Mouse (Mus musculus) midbrain, embryonic 10.5 days (tissue): Measurements from ENCODE around the gene Methig1. TPM values are rescaled to one million over a fixed set of nuclear protein-coding genes. Genes with fewer than 3 reads are reported as not detected.
"Not testable (repeated sequence)": the region's sequence is repeated elsewhere in the genome, so short reads cannot be mapped to it uniquely, and the experiment has no call there.

Experiments
- DNase-seq: peaks from one replicate; pipeline ENCODE4 v3.0.0-alpha.2; 2017; ENCODE audit warnings: low spot score
- H3K27ac ChIP-seq: fragments of 300-500 bp; sonication (generic); replicated peaks from 2 replicates; pipeline ENCODE4 v1.5.1; 2016; ENCODE audit warnings: mild to moderate bottlenecking
- H3K27me3 ChIP-seq: fragments of 300-500 bp; sonication (generic); 2 replicates; pipeline ENCODE4 v1.6.1; 2016; ENCODE audit warnings: low read depth, mild to moderate bottlenecking; ENCODE audit not compliant: poor library complexity, severe bottlenecking
- H3K36me3 ChIP-seq: fragments of 300-500 bp; sonication (generic); 2 replicates; pipeline ENCODE4 v1.6.1; 2016; ENCODE audit warnings: mild to moderate bottlenecking, moderate library complexity
- H3K4me1 ChIP-seq: fragments of 300-500 bp; sonication (generic); 2 replicates; pipeline ENCODE4 v1.6.1; 2016
- H3K4me3 ChIP-seq: fragments of 300-500 bp; sonication (generic); 2 replicates; pipeline ENCODE4 v1.5.1; 2016; ENCODE audit warnings: mild to moderate bottlenecking, moderate library complexity
- H3K9me3 ChIP-seq: fragments of 300-500 bp; sonication (generic); replicated peaks from 2 replicates; pipeline ENCODE4 v1.6.1; 2016; ENCODE audit warnings: mild to moderate bottlenecking
- WGBS: fragments of 180-500 bp; shearing (Covaris S2); methylation state at CpG from one replicate; pipeline ENCODE4 v1.1.7; 2016; 5-methylcytosine and 5-hydroxymethylcytosine counted together
- polyA plus RNA-seq: library from polyadenylated mRNA; unstranded; fragments of >200 nt; fragmentation: Nextera tagmentation; extraction: Ambion mirVana; gene quantifications from 2 replicates; pipeline ENCODE4 v1.2.1, GENCODE M21; 2016

The Methig1 gene
- polyA plus RNA-seq = not detected in 2 replicates

DNA sequence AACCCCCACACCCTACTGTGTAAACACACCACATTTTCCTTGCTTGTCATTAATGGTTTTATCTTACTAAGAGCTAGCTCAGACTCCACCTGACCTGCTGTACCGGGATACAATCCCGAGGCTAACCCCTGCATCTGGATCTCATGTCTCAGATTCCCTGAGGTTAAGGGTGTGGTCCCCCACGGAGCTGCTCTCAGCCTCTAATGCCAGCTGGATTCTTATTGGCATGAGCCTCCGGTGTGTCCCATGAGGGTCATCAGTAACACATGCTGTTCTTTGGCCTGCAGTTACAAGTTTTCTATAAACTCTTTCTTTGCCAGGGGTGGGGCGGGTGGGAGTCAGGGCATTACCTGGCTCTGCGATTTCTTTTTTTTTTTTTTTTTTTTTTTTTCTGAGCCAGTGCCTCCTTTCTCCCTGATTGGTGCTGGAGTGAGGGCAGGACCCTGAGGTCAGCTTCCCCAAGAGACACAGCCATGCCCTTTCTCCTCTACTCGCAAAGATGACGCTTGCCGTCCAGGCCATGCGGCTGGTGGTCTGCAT is at the start of gene Methig1, which contains the start of gene Mettl7a2:
Methig1 (plus strand) TSS at position 439 of the 540 bp plus-strand sequence.
Mettl7a2 (plus strand) TSS at position 490 of the 540 bp plus-strand sequence.
- Histone ChIP-seq H3K9me3 (no peaks in the 10 kb centered on the region), H3K4me1 (peaks cover 11% of the 10 kb centered on the region), H3K36me3 (no peaks in the 10 kb centered on the region), H3K27me3 (no peaks in the 10 kb centered on the region), H3K27ac (no peak within 1 kb of the TSS), H3K4me3 (no peak within 1 kb of the TSS)
- DNase-seq = no peak
- 89% methylated on average over 10 of the region's 10 CpGs for WGBS

GRCm38 (mm10) chr15:100303428-100304018 is 49.4 kb upstream of the Methig1 start:
- Histone ChIP-seq H3K4me3 (peak overlapping the region; percentile 62), H3K27ac (peak overlapping the region; percentile 91), H3K27me3 (no peaks in the 10 kb centered on the region), H3K36me3 (no peaks in the 10 kb centered on the region), H3K9me3 (no peaks in the 10 kb centered on the region), H3K4me1 (peaks cover 36% of the 10 kb centered on the region)
- no peak for DNase-seq
- WGBS = 55% methylated on average over 8 of the region's 8 CpGs

DNA sequence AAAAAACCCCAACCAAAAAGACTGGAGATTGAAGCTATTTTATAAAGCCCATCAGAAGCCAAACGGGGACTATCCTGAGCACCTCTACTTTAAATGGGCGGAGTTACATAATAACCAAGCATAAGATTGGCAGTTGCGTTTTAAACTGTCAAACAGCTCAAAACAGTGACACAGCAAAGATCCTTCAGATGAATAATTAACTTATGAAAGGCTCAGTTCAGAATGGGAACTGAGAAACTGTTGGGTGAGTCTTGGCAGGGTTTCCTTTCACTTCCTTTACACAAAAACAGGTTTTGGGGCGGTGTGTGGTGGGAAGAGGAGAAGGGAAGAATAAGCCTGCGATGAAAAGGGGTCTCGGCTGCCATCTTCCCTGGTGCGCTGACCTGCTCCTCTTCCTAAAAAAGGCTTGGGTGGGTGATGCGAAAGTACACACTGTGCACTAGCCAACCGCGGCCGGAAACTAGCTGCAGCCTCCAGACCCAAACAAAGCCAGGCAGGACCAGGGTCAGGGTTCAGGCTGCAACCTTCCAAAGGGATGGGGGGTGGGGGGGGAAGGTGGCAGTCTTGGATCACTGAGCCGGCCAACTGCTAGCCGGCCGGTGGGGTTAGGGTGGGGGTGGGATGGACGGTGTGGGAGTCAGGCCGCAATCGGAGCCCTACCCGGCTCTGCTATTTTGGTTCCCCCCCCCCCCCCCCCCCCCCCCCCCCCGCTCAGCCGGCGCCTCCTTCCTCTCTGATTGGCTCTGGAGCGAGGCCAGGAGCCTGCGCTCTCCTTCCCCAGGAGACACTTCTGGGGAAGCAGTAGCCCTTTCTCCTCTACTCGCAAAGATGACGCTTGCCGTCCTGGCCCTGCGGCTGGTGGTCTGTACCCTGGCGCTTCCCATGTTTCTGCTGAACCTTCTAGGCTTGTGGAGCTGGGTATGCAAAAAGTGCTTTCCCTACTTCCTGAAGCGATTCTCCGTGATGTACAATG is 48.6 kb upstream of the Methig1 start, which contains the start of gene Mettl7a1:
Mettl7a1 (plus strand) TSS at position 122 of the 973 bp plus-strand sequence.
- Histone ChIP-seq H3K4me1 (peaks cover 36% of the 10 kb centered on the region), H3K36me3 (no peaks in the 10 kb centered on the region), H3K27me3 (no peaks in the 10 kb centered on the region), H3K4me3 (peak within 1 kb of the TSS; percentile 62), H3K9me3 (no peaks in the 10 kb centered on the region), H3K27ac (peak within 1 kb of the TSS; percentile 91)
- WGBS = 2% methylated on average over 25 of the region's 30 CpGs
- DNase-seq = peak; percentile 84

DNA sequence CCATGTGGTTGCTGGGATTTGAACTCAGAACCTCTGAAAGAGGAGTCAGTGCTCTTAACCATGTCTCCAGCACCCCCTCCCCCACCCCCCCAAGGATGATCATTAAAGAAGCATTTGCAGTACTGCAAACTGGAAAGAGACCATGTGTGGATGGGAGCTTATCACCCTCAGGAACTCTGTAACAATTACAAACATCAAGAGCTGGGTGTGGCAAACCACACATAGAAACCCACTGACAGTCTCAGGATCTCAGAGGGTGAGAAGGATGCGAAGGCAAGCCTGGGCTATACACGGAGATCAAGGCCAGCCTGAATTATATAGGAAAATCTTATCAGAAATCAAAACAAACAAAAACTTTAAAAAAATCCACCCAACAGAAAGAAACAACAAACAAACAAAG is 46.7 kb upstream of the Methig1 start:
- 85% methylated on average over 2 of the region's 2 CpGs for WGBS
- H3K36me3 ChIP-seq = no peaks in the 10 kb centered on the region

GRCm38 (mm10) chr15:100307438-100308096 is 45.4 kb upstream of the Methig1 start:
- H3K4me1 ChIP-seq = peaks cover 28% of the 10 kb centered on the region
- 55% methylated on average over 11 of the region's 11 CpGs for WGBS
- DNase-seq = peak; percentile 30
- H3K36me3 ChIP-seq, H3K4me3 ChIP-seq, H3K9me3 ChIP-seq, H3K27ac ChIP-seq, H3K27me3 ChIP-seq: not testable (repeated sequence)

More for the DNA sequence above, 46.7 kb upstream of the Methig1 start:
- no peak for DNase-seq
- Histone ChIP-seq H3K27ac (no peak overlapping the region), H3K9me3 (no peaks in the 10 kb centered on the region), H3K27me3 (no peaks in the 10 kb centered on the region), H3K4me3 (no peak overlapping the region), H3K4me1 (peaks cover 34% of the 10 kb centered on the region)

GRCm38 (mm10) chr15:100312346-100312745 is 40.6 kb upstream of the Methig1 start:
- H3K27me3 ChIP-seq = no peaks in the 10 kb centered on the region
- H3K4me3 ChIP-seq = no peak overlapping the region
- H3K27ac ChIP-seq = no peak overlapping the region
- DNase-seq = no peak
- peaks cover 21% of the 10 kb centered on the region for H3K36me3 ChIP-seq
- no peaks in the 10 kb centered on the region; the same call in 1 of the 2 replicates for H3K4me1 ChIP-seq
- WGBS = 100% methylated on average over 2 of the region's 2 CpGs
- no peaks in the 10 kb centered on the region for H3K9me3 ChIP-seq

DNA sequence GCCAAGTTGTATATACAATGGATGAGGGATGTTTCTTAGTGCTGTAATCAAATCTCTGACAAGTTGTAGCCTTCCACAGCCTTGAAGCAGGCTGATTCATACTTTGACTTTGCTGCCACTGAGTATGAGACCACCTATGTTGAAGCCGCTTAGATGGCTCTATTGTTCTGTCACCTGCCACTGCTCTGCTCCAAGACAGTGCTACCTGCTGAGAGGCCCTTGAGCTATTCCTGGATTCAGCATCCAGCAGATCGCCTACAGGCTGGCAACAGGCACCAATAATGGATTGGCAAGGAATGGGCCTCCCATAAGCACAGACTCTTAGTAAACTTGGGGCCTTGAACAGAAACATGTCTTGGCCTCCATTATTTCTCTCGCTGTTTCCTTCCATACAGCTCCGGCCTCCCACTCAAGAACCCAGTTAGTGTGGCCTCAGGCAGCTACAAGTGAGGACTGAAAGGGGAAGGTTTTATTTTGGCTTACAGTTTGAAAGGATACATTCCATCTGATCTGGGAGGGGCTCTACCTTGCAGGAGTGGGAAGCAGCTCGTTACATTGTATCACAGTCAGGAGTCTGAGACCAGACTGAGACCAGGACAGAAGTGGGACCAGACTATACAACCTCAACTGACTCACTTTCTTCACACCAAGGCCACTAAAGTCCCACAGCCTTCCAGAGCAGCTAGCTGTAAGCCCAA is 38.4 kb upstream of the Methig1 start:
- H3K9me3 ChIP-seq = no peaks in the 10 kb centered on the region
- peaks cover 21% of the 10 kb centered on the region for H3K36me3 ChIP-seq
- no peak for DNase-seq
- no peak overlapping the region for H3K4me3 ChIP-seq
- H3K27me3 ChIP-seq = no peaks in the 10 kb centered on the region
- H3K27ac ChIP-seq = no peak overlapping the region
- WGBS = 92% methylated on average over 5 of the region's 5 CpGs
- H3K4me1 ChIP-seq = peaks cover 5% of the 10 kb centered on the region; the same call in 1 of the 2 replicates

DNA sequence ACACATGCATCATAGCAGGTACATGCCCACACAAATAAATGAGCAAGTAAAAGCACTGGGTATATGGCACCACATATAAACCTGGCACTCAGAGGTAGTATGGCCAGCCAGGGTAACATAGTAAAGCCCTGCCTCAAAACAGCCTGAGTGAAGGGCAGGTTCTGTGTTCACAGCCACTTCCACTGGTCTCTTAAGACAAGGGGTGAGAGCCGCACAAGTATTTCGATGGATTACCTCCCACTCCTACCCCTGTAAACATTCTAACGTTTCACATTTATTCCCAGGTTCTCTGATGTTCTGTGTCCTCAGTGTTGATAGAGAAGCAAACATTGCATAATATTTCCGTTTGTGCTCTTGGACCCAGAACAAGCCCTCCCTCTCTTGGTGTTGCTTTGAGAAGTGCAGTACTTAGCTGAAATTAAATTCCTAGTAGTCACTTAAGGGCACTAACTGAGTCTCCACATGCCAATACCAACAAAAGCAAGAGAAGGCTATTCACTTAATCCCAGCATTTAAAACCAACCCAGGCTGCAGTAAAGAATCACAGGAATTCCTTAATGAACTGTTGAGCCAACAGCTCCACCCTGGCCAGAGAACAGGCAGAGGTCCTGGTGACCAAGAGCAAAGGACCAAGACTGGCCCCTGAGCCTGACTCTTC is 34.8 kb upstream of the Methig1 start:
- H3K36me3 ChIP-seq = peaks cover 18% of the 10 kb centered on the region
- H3K4me1 ChIP-seq, DNase-seq, H3K9me3 ChIP-seq, H3K27ac ChIP-seq, H3K27me3 ChIP-seq, H3K4me3 ChIP-seq: not testable (repeated sequence)
- WGBS = 70% methylated on average over 4 of the region's 4 CpGs

GRCm38 (mm10) chr15:100319884-100320283 is 33.1 kb upstream of the Methig1 start:
- Histone ChIP-seq H3K36me3 (peaks cover 2% of the 10 kb centered on the region; the same call in 1 of the 2 replicates), H3K27me3 (no peaks in the 10 kb centered on the region), H3K4me3 (no peak overlapping the region), H3K4me1 (peaks cover 8% of the 10 kb centered on the region; the same call in 1 of the 2 replicates), H3K9me3 (no peaks in the 10 kb centered on the region), H3K27ac (no peak overlapping the region)
- 84% methylated on average over 1 of the region's 1 CpGs for WGBS
- DNase-seq = no peak

GRCm38 (mm10) chr15:100320295-100320905 is 32.5 kb upstream of the Methig1 start:
- H3K36me3 ChIP-seq = no peaks in the 10 kb centered on the region
- H3K27me3 ChIP-seq = no peaks in the 10 kb centered on the region
- H3K27ac ChIP-seq = no peak overlapping the region
- no peak overlapping the region for H3K4me3 ChIP-seq
- WGBS = 82% methylated on average over 9 of the region's 9 CpGs
- H3K9me3 ChIP-seq = no peaks in the 10 kb centered on the region
- DNase-seq = no peak
- peaks cover 8% of the 10 kb centered on the region; the same call in 1 of the 2 replicates for H3K4me1 ChIP-seq

- Histone ChIP-seq H3K27ac (no peak overlapping the region), H3K9me3 (no peaks in the 10 kb centered on the region), H3K36me3 (no peaks in the 10 kb centered on the region), H3K27me3 (no peaks in the 10 kb centered on the region), H3K4me3 (no peak overlapping the region), H3K4me1 (peaks cover 8% of the 10 kb centered on the region; the same call in 1 of the 2 replicates)
- WGBS = 60% methylated on average over 5 of the region's 5 CpGs
- DNase-seq = no peak
Observed at GRCm38 (mm10) chr15:100321134-100321533, 31.8 kb upstream of the Methig1 start.
